Mouse (Mus musculus) heart, postnatal 0 days (tissue): ENCODE measurements at regions not wholly inside any gene's neighbourhood (a gene's known extent, or its start where the extent isn't known, plus 50 kb on each side); places are given as distances from the start of the nearest gene placed in this dataset.

Source experiments
- ATAC-seq: fragments of 200-750 bp; cut with Nextera tagmentation; 2 replicates; pipeline ENCODE4 v1.8.0; 2017; ENCODE audit warnings: low read depth, moderate number of reproducible peaks, moderate library complexity; ENCODE audit not compliant: insufficient read depth
- DNase-seq: peaks from one replicate; pipeline ENCODE4 v3.0.0-alpha.2; 2016; ENCODE audit warnings: low spot score
- H3K27ac ChIP-seq: fragments of 300-500 bp; sonication (generic); 2 replicates; pipeline ENCODE4 v1.5.1; 2014; ENCODE audit warnings: low read depth, mild to moderate bottlenecking
- H3K27me3 ChIP-seq: fragments of 300-500 bp; sonication (generic); 2 replicates; pipeline ENCODE4 v1.6.1; 2014; ENCODE audit warnings: low read length, mixed read lengths; ENCODE audit not compliant: control insufficient read depth, insufficient read depth
- H3K36me3 ChIP-seq: fragments of 300-500 bp; sonication (generic); replicated peaks from 2 replicates; pipeline ENCODE4 v1.6.1; 2014; ENCODE audit warnings: low read length, mixed read lengths; ENCODE audit not compliant: control insufficient read depth, insufficient read depth
- H3K4me1 ChIP-seq: fragments of 300-500 bp; sonication (generic); 2 replicates; pipeline ENCODE4 v1.6.1; 2014; ENCODE audit warnings: antibody characterized with exemption; ENCODE audit not compliant: control insufficient read depth, insufficient read depth
- H3K4me2 ChIP-seq: fragments of 300-500 bp; sonication (generic); 2 replicates; pipeline ENCODE4 v1.6.1; 2014; ENCODE audit warnings: low read depth, mild to moderate bottlenecking, low read length, moderate library complexity
- H3K4me3 ChIP-seq: fragments of 300-500 bp; sonication (generic); 2 replicates; pipeline ENCODE4 v1.5.1; 2014; ENCODE audit warnings: low read depth, low read length
- H3K9ac ChIP-seq: fragments of 300-500 bp; sonication (generic); replicated peaks from 2 replicates; pipeline ENCODE4 v1.6.1; 2014; ENCODE audit warnings: low read depth, low read length, mixed read lengths
- H3K9me3 ChIP-seq: fragments of 300-500 bp; sonication (generic); replicated peaks from 2 replicates; pipeline ENCODE4 v1.6.1; 2016; ENCODE audit warnings: low read length; ENCODE audit not compliant: control insufficient read depth
- CTCF ChIP-seq: IDR thresholded peaks from 2 replicates; pipeline ENCODE4 v1.5.1; 2016; ENCODE audit warnings: antibody characterized with exemption, control low read depth, low read depth
- EP300 ChIP-seq: IDR thresholded peaks from 2 replicates; pipeline ENCODE4 v1.6.1; 2016; ENCODE audit warnings: antibody characterized with exemption, low read depth
- WGBS: fragments of 180-500 bp; shearing (Covaris S2); extraction: QIAGEN DNeasy Blood & Tissue Kit; methylation state at CpG from one replicate; pipeline ENCODE4 v1.1.7; 2014; 5-methylcytosine and 5-hydroxymethylcytosine counted together

DNA sequence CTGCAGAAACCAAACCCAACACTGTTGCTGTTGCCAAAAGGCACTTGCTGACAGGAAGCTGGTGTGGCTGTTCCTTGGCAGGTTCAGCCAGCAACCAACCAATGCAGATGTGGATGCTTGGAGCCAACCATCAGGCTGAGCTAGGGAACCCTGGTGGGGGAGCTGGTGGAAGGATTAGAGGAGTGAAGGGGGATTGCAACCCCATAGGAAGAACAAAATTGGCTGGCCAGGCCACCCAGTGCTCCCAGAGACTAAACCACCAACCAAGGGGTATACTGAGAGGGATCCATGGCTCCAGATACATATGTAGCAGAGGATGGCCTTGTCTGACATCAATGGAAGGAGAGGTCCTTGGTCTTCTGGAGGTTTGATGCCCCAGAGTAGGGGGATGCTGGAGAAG, 218.5 kb downstream of the Rchy1 start:
- no peak overlapping the region for H3K9ac ChIP-seq
- ATAC-seq (no peak), DNase-seq (no peak)
- H3K27ac ChIP-seq, result no peak overlapping the region
- H3K27me3 ChIP-seq, result no peaks in the 10 kb centered on the region
- H3K4me2 ChIP-seq, result no peak overlapping the region
- no peaks in the 10 kb centered on the region for H3K36me3 ChIP-seq
- no peaks in the 10 kb centered on the region for H3K4me1 ChIP-seq
- TF ChIP-seq EP300 (no peak), CTCF (no peak)
- H3K9me3 ChIP-seq, result no peaks in the 10 kb centered on the region
- H3K4me3 ChIP-seq, result no peak overlapping the region

- no peak for DNase-seq
- no peak for TF ChIP-seq EP300
- no peak for TF ChIP-seq CTCF
- Histone ChIP-seq H3K9me3 (no peaks in the 10 kb centered on the region), H3K27me3 (no peaks in the 10 kb centered on the region), H3K4me2 (peak overlapping the region; percentile 1; the same call in 1 of the 2 replicates), H3K9ac (no peak overlapping the region), H3K4me1 (no peaks in the 10 kb centered on the region), H3K4me3 (no peak overlapping the region), H3K27ac (peak overlapping the region; percentile 61), H3K36me3 (no peaks in the 10 kb centered on the region)
- 38% methylated on average over 4 of the region's 4 CpGs for WGBS
- peak; percentile 17; the same call in 1 of the 2 replicates for ATAC-seq
These were observed 222.7 kb downstream of the Rchy1 start for GRCm38 (mm10) chr5:91740159-91740537.

DNA sequence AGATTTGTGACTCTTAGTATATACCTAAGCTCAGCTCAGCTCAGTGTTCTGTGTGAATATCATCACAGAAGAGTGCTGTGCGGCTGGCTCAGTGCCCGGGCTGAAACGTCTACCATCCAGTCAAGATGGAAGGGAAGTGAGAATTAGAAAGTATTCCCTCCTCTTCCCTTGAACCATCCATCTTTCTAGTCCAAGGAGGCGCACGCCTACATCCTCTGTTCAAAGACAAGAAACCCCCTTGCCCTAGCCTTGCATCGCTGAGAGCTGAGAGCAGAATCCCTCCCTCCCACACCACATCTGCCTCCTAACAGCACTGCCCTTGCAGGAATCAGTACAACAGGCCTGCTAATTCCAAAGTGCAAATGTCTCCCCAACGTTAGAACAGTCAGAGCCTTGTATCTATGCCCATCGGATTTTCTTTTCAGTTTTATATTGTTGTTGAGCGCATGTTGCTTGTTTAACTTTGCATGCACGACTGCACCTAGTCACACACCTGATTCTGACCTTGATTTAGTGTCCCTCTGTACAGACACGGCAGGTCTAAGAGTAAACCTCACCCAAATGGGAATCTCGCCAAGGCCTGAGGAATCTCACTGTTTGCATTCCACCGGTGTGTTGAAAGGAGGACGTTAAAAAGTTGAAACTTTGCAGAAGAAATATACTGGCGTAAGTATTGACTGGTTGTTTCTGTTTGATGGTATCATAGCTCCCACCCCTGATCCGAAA, 222.2 kb downstream of the Parm1 start:
- no peak for TF ChIP-seq CTCF
- no peak; the same call in 1 of the 2 replicates for TF ChIP-seq EP300
- Histone ChIP-seq H3K4me1 (no peaks in the 10 kb centered on the region), H3K9me3 (no peaks in the 10 kb centered on the region), H3K4me2 (peak overlapping the region; percentile 1; the same call in 1 of the 2 replicates), H3K27me3 (no peaks in the 10 kb centered on the region), H3K9ac (no peak overlapping the region), H3K4me3 (no peak overlapping the region), H3K36me3 (no peaks in the 10 kb centered on the region), H3K27ac (peak overlapping the region; percentile 61)
- ATAC-seq (peak; percentile 79), DNase-seq (peak; percentile 70)
- 32% methylated on average over 16 of the region's 16 CpGs for WGBS

DNA sequence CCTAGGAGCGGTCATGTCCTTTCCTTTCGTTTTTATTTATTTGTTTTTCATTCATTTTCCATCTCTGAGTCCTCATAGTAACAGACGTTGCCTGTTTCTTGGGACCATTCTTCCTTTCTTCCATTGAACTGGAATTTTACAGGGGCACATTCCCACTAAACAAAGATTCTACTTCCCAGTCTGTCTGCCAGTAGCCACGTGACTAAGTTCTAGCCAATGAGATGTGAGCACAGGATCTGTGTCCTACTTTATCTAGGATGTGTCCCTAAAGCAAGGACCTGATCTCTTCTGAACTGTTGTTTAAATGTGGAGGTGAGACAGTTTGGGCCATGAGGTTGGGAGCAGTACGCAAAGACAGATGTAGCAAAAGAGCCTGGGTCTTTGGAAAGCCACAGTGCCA, 214.6 kb downstream of the Parm1 start:
- ATAC-seq (no peak), DNase-seq (no peak)
- Histone ChIP-seq H3K9me3 (no peaks in the 10 kb centered on the region), H3K27me3 (no peaks in the 10 kb centered on the region), H3K4me1 (no peaks in the 10 kb centered on the region), H3K27ac (no peak overlapping the region), H3K9ac (no peak overlapping the region), H3K36me3 (no peaks in the 10 kb centered on the region), H3K4me3 (no peak overlapping the region), H3K4me2 (no peak overlapping the region)
- WGBS, result 83% methylated on average over 5 of the region's 5 CpGs
- TF ChIP-seq EP300 (no peak), CTCF (no peak)

- H3K9ac ChIP-seq, result no peak overlapping the region
- no peaks in the 10 kb centered on the region for H3K27me3 ChIP-seq
- no peaks in the 10 kb centered on the region for H3K36me3 ChIP-seq
- H3K4me2 ChIP-seq, result no peak overlapping the region
- no peak for TF ChIP-seq CTCF
- no peak for TF ChIP-seq EP300
- no peak overlapping the region for H3K4me3 ChIP-seq
- no peaks in the 10 kb centered on the region for H3K9me3 ChIP-seq
- no peak for ATAC-seq
- DNase-seq, result no peak
- 79% methylated on average over 5 of the region's 5 CpGs for WGBS
- no peak overlapping the region for H3K27ac ChIP-seq
- H3K4me1 ChIP-seq, result no peaks in the 10 kb centered on the region
These were observed 213.7 kb downstream of the Parm1 start for GRCm38 (mm10) chr5:91731155-91731554.

DNA sequence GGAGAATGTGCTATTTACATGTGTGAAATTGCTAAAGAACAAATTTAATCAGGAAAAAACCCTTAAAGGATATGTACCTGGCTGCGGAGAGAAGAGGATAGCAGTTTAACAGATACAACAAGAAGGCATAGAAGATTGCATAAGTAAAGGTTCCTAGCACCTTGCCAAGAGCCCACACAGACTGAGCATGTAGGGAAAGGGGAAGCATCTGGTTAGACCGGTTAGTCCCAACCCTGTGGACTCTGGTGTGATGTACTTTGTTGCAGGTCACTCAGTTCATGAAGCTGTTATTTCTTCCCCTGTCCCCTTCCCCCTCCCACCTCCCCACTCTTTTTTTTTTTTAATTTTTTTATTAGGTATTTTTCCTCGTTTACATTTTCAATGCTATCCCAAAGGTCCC, 212.5 kb downstream of the Parm1 start:
- ATAC-seq (no peak), DNase-seq (no peak)
- TF ChIP-seq EP300 (no peak), CTCF (no peak)
- WGBS, result 51% methylated on average over 3 of the region's 3 CpGs
- no peak overlapping the region for H3K4me3 ChIP-seq
- H3K36me3 ChIP-seq, result no peaks in the 10 kb centered on the region
- H3K4me1 ChIP-seq, result no peaks in the 10 kb centered on the region
- H3K27me3 ChIP-seq, result no peaks in the 10 kb centered on the region
- no peaks in the 10 kb centered on the region for H3K9me3 ChIP-seq
- H3K4me2 ChIP-seq, result no peak overlapping the region
- no peak overlapping the region for H3K27ac ChIP-seq
- no peak overlapping the region for H3K9ac ChIP-seq
